In the genomic region with DNA sequence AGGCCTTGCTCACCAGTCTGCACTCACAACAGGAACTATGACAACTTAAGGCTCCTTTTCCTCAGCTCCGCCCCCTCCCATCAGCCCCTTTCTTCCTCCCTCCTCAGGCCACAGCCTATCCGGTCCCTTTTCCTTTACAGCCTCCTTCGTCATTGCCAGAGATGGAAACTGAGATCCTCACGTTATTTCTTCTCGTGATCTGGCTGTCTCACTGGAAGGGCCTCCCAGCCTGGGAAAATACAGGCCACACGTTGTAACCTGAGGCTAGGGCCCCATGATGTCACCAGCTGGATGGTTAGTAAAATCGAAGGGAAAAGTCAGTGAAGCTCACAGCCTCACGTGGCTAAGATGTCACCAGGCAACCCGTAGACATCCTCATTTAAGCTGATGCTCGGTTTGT, we compare ENCODE assay signal across 8 mouse cellular contexts. TPM values are rescaled to one million over a fixed set of nuclear protein-coding genes. Genes with fewer than 3 reads are reported as not detected.
DNase-seq lines count a peak whose midpoint lies in the region; ATAC-seq and TF ChIP-seq lines count a peak whose summit lies in the region.

No protein-coding gene starts in this region.

- TF ChIP-seq CTCF in stomach, postnatal 0 days (IDR thresholded peaks at IDR 0.05; ENCODE audit: low read depth), result no peak

- 0 out of 2 replicates have a peak, but pooled peaks cover 3% of the 10 kb centered on the region for H3K36me3 ChIP-seq in stomach, embryonic 15.5 days
- H3K36me3 ChIP-seq in stomach, postnatal 0 days (ENCODE audit: control insufficient read depth, insufficient read depth, low read length), result no peaks in the 10 kb centered on the region

- H3K4me3 ChIP-seq in stomach, embryonic 15.5 days (replicated peaks), result no peak overlapping the region
- no peak overlapping the region for H3K4me3 ChIP-seq in stomach, postnatal 0 days (ENCODE audit: low read depth, low read length)

- no peak for ATAC-seq in stomach, embryonic 15.5 days (ENCODE audit: insufficient read depth, low FRiP score, low read depth)
- ATAC-seq in stomach, postnatal 0 days (ENCODE audit: low FRiP score, low TSS enrichment), result no peak
- peak; percentile 46 for ATAC-seq in inflammation-experienced regulatory T-cells, adult 6 months

- no peak for TF ChIP-seq EP300 in stomach, postnatal 0 days (optimal IDR thresholded peaks at IDR 0.05)

- H3K9me3 ChIP-seq in stomach, embryonic 15.5 days, result no peaks in the 10 kb centered on the region
- H3K9me3 ChIP-seq in stomach, postnatal 0 days (ENCODE audit: control insufficient read depth, low read length), result no peaks in the 10 kb centered on the region

- no peak overlapping the region for H3K27ac ChIP-seq in stomach, embryonic 15.5 days
- no peak overlapping the region for H3K27ac ChIP-seq in stomach, postnatal 0 days (replicated peaks)

- no peaks in the 10 kb centered on the region for H3K27me3 ChIP-seq in stomach, embryonic 15.5 days (replicated peaks)
- H3K27me3 ChIP-seq in stomach, postnatal 0 days (ENCODE audit: control insufficient read depth, insufficient read depth, low read length), result no peaks in the 10 kb centered on the region

- H3K9ac ChIP-seq in stomach, embryonic 15.5 days, result no peak overlapping the region
- H3K9ac ChIP-seq in stomach, postnatal 0 days (ENCODE audit: low read length), result no peak overlapping the region

- H3K4me1 ChIP-seq in stomach, embryonic 15.5 days, result peaks cover 13% of the 10 kb centered on the region
- 0 out of 2 replicates have a peak, but pooled peaks cover 2% of the 10 kb centered on the region for H3K4me1 ChIP-seq in stomach, postnatal 0 days (replicated peaks; ENCODE audit: control insufficient read depth, insufficient read depth)

- 55% methylated on average over 10 of the region's 10 CpGs for WGBS in stomach, embryonic 15.5 days
- 51% methylated on average over 10 of the region's 10 CpGs for WGBS in stomach, postnatal 0 days

- 0 out of 2 replicates have a peak overlapping the region, but pooled peaks have one; percentile 1 for H3K4me2 ChIP-seq in stomach, embryonic 15.5 days
- no peak overlapping the region for H3K4me2 ChIP-seq in stomach, postnatal 0 days (replicated peaks; ENCODE audit: low read depth)

- DNase-seq in adrenal gland, postnatal 10 days, result peak; percentile 26
- no peak for DNase-seq in adrenal gland, adult 2 months
- DNase-seq in stomach, postnatal 0 days (ENCODE audit: low spot score), result no peak
- peak; percentile 85 to 86 for DNase-seq in natural killer cell, adult 2 months (ENCODE audit: low spot score in 2 of 2)
- no peak for DNase-seq in testis, postnatal 14 days (ENCODE audit: low spot score)
- DNase-seq in right cerebral cortex, adult 2 months (ENCODE audit: low spot score in 2 of 2), result no peak

RNA-seq across cellular contexts. Expression of a gene that starts 4.5 kb away (rescaled TPM):
- total RNA-seq in adrenal gland, postnatal 10 days (2021), result 10 to 100 TPM; 31.9 to 40.4 TPM
- 10 to 100 TPM; 25.3 to 29.1 TPM for total RNA-seq in adrenal gland, adult 2 months (2021)
- polyA plus RNA-seq in adrenal gland, adult 2 months (2012; rRNA removed), result 4.4 and 6.5 TPM in 2 replicates
- polyA plus RNA-seq in stomach, embryonic 15.5 days (2015; fragmentation: Nextera tagmentation; extraction: Ambion mirVana), result 70.6 and 78.7 TPM in 2 replicates
- 34.4 and 38.5 TPM in 2 replicates for polyA plus RNA-seq in stomach, postnatal 0 days (2015; fragmentation: Nextera tagmentation; extraction: Ambion mirVana)
- polyA plus RNA-seq in inflammation-experienced regulatory T-cells, adult 6 months (2017; shearing (Covaris generic)), result 10 to 100 TPM; 58.9 to 87.5 (median 79.1) TPM

Comparison
In these comparisons a context has a peak if more than half of its experiments do, and no peak if none do; other contexts are left out.
1. DNase-seq: peak in adrenal gland, postnatal 10 days (single experiment) and natural killer cell, adult 2 months (2 of 2); none in adrenal gland, adult 2 months (single experiment), stomach, postnatal 0 days (single experiment), testis, postnatal 14 days (single experiment) and right cerebral cortex, adult 2 months (0 of 2).